ENCODE assay signal across 12 mouse cellular contexts in the genomic region with DNA sequence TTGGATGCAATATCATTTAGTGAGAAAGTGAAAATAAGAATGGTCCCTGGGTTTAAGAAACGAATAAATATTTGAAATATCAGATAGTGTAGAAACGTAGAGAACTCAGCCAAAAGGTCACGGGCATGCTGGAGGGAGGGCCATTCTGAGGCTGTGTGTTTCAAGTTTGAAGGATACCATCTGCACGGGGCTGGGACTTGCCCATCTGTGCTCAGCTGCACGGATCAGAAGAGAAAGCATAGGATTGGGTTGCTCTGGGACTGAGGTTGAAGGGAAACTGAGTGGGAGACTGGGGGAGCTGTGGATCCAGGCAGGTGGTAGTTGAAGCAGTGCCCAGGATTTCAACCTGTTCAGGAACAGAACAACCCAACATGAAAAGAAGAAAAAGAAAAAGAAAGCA.
DNase-seq lines count a peak whose midpoint lies in the region; ATAC-seq lines count a peak whose summit lies in the region.
"Had no signal": no experiment of that assay in that cellular context is flagged by ENCODE, and none has a peak within 500 bp of the region (broad histone marks: within the 10 kb centered on the region; RNA-seq: fewer than 3 reads in every experiment).

No protein-coding gene starts in this region.

- no peaks in the 10 kb centered on the region for H3K9me3 ChIP-seq in hindbrain, embryonic 13.5 days
- H3K9me3 ChIP-seq: embryonic facial prominence, embryonic 13.5 days had no signal

- H3K27ac ChIP-seq in hindbrain, embryonic 13.5 days, result no peak overlapping the region
- H3K27ac ChIP-seq: embryonic facial prominence, embryonic 13.5 days; hindbrain, embryonic 14.5 days had no signal

- no peak overlapping the region for H3K4me3 ChIP-seq in hindbrain, embryonic 13.5 days
- H3K4me3 ChIP-seq: embryonic facial prominence, embryonic 13.5 days had no signal

- no peak for ATAC-seq in hindbrain, embryonic 13.5 days (ENCODE audit: low FRiP score)

- no peak overlapping the region for H3K9ac ChIP-seq in hindbrain, embryonic 13.5 days
- H3K9ac ChIP-seq: embryonic facial prominence, embryonic 13.5 days; hindbrain, embryonic 14.5 days had no signal

- intact Hi-C loops in heart, postnatal 25 days (cut with DNase I), result no loop called here

- DNase-seq in layer of hippocampus, adult 9-11 months, result peak; percentile 26
- DNase-seq in layer of hippocampus, adult 8-10 months (ENCODE audit: low spot score in 2 of 2), result no peak
- DNase-seq in heart, postnatal 25 days (ENCODE audit: low spot score), result peak; percentile 17
- peak; percentile 32 for DNase-seq in kidney, adult 9 months
- peak; percentile 43 for DNase-seq in lung, postnatal 14 days
- no peak for DNase-seq in gastrocnemius, postnatal 10 days
- DNase-seq in c-Kit-positive CD71-positive TER-119-positive erythroid progenitor cells, embryonic 14.5 days (ENCODE audit: low spot score), result no peak
- DNase-seq: cerebellum, adult 11 months; thymus, adult 18-20 months had no signal

- H3K4me2 ChIP-seq in hindbrain, embryonic 13.5 days, result no peak overlapping the region
- H3K4me2 ChIP-seq: embryonic facial prominence, embryonic 13.5 days; hindbrain, embryonic 14.5 days had no signal

- peaks cover 6% of the 10 kb centered on the region; the same call in 1 of the 2 replicates for H3K4me1 ChIP-seq in hindbrain, embryonic 13.5 days (replicated peaks)
- H3K4me1 ChIP-seq: embryonic facial prominence, embryonic 13.5 days had no signal

- no peaks in the 10 kb centered on the region for H3K36me3 ChIP-seq in hindbrain, embryonic 13.5 days
- H3K36me3 ChIP-seq: embryonic facial prominence, embryonic 13.5 days had no signal

- H3K27me3 ChIP-seq in hindbrain, embryonic 13.5 days, result no peaks in the 10 kb centered on the region
- H3K27me3 ChIP-seq: embryonic facial prominence, embryonic 13.5 days had no signal

- 73% methylated on average over 5 of the region's 5 CpGs for WGBS in hindbrain, embryonic 13.5 days

Comparison
In these comparisons a context has a peak if more than half of its experiments do, and no peak if none do; other contexts are left out.
1. DNase-seq: peak in layer of hippocampus, adult 9-11 months (single experiment), heart, postnatal 25 days (single experiment), kidney, adult 9 months (single experiment) and lung, postnatal 14 days (single experiment); none in layer of hippocampus, adult 8-10 months (0 of 2), gastrocnemius, postnatal 10 days (single experiment) and c-Kit-positive CD71-positive TER-119-positive erythroid progenitor cells, embryonic 14.5 days (single experiment).